Mouse (Mus musculus): ENCODE results near the gene Cldn6. TPM values are rescaled to one million over a fixed set of nuclear protein-coding genes. Genes with fewer than 3 reads are reported as not detected.
A peak's percentile ranks its signal among the peaks of the same experiment; 100 is the strongest.

The Cldn6 gene
- total RNA-seq, 2 experiments from 2014 or later: not detected

- DNase-seq: no peak
Observed at GRCm38 (mm10) chr17:23722376-23723125, 43.5 kb downstream of the Cldn6 start, which contains the start of gene 1520401A03Rik. 1520401A03Rik (minus strand) TSS chr17:23722783.

DNA sequence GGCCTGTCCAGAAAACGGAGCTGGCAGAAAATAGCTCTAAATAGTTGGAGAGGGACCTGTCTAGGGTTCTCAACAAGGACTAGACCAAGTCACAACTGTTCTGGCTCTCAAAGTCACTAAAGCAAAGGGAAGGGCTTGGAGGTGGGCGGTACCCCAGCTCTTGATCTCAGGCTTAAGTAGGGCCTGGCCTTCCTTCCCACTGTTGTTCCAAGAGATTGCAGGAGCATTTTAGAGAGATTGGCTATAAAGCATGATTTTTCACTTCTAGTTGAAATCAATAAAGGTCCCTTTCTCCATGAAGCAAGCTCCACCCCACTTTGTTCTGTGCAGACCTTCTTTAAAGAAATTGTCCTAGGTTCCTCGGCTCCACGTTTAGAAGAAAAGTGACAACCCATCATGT is 46.4 kb downstream of the Cldn6 start:
- no peak for DNase-seq

DNA sequence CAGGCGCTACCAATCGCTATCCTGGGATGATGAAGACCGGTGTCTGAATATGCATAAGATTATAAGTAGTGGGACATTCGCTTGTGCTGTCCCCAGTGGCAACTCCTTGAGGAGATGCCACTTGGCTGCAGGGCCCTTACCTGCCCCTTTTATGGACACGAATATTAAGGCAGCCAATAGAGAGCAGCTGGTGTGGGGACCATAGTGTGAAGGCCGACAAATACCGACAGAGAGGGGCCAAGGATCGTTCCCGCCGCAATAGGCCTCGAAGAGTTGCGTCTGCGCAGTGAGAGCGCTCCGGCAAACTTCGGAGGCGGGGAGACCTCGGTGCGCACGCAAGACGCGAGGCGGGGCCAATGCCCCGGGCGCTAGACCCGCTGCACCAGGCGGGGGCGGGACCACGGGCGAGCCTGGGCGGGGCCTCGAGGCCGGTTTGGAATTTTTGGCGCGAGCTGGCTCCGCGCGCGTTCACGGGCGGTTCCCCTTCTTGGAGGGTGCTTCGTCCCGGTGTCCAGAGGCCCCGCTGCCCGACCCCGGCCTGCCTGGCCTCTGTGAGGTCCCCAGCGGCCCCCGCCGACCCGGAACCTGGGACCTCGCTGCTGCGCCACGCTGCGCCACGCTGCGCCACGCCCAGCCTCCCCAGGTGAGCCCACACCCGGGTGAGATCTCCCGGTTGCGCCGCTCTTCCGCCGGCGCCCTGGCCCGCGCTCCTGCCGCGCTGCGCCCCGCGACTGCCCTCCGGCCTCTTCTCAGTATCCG is 47.1 kb downstream of the Cldn6 start, which contains the start of gene Pkmyt1:
Pkmyt1 (plus strand) TSS at position 338 of the 759 bp plus-strand sequence.
- peak; percentile 92 to 93 for DNase-seq

GRCm38 (mm10) chr17:23726758-23727142 is 47.7 kb downstream of the Cldn6 start:
- no peak for DNase-seq

GRCm38 (mm10) chr17:23730441-23730840 is 51.4 kb downstream of the Cldn6 start:
- no peak for DNase-seq

Other genes with a start within 250 kb of the Cldn6 start
- gene Vmn2r117, start 199.6 kb upstream of the Cldn6 start, total RNA-seq (2021): not detected
- gene Zfp213, start 115.0 kb upstream of the Cldn6 start, total RNA-seq (2021): 1 to 10 TPM; 5.6 to 7.4 TPM
- gene Zfp13, start 79.8 kb upstream of the Cldn6 start, total RNA-seq (2021): 10 to 100 TPM; 25.0 to 32.3 TPM
- not detected for gene Zscan10, start 78.4 kb upstream of the Cldn6 start, total RNA-seq (2021)
- under 1 TPM; 0.10 to 0.30 TPM for gene Mmp25, start 34.0 kb upstream of the Cldn6 start, total RNA-seq (2021)
- gene Bicdl2, start 18.7 kb upstream of the Cldn6 start, total RNA-seq (2021): not detected
- gene Hcfc1r1, start 5.7 kb upstream of the Cldn6 start, total RNA-seq (2021): 100 to 1,000 TPM; 122 to 124 TPM
- gene Thoc6, start 5.4 kb upstream of the Cldn6 start, total RNA-seq (2021): 1 to 10 TPM; 7.2 to 9.7 TPM
- gene Tnfrsf12a, start 1.8 kb upstream of the Cldn6 start, total RNA-seq (2021): 1 to 10 TPM; 4.8 to 6.3 TPM
- gene Cldn9, start 4.8 kb downstream of the Cldn6 start, total RNA-seq (2021): under 1 TPM; 0.22 to 0.35 TPM
- not detected for gene 1520401A03Rik, start 43.5 kb downstream of the Cldn6 start, total RNA-seq (2021)
- 1 to 10 TPM; 1.7 to 3.0 TPM for gene Pkmyt1, start 47.1 kb downstream of the Cldn6 start, total RNA-seq (2021)
- 10 to 100 TPM; 50.8 to 55.4 TPM for gene Paqr4, start 61.6 kb downstream of the Cldn6 start, total RNA-seq (2021)
- under 1 TPM; 0.35 to 0.42 TPM for gene Kremen2, start 66.6 kb downstream of the Cldn6 start, total RNA-seq (2021)
- 100 to 1,000 TPM; 297 to 300 TPM for gene Flywch1, start 92.4 kb downstream of the Cldn6 start, total RNA-seq (2021)
- gene Flywch2, start 106.8 kb downstream of the Cldn6 start, total RNA-seq (2021): 10 to 100 TPM in 1 of 2 experiments, 1 to 10 TPM in 1; 9.9 to 11.7 TPM
- 100 to 1,000 TPM; 563 to 606 TPM for gene Srrm2, start 111.3 kb downstream of the Cldn6 start, total RNA-seq (2021)
- gene Elob, start 149.9 kb downstream of the Cldn6 start, total RNA-seq (2021): 100 to 1,000 TPM; 356 to 383 TPM
- gene Prss33, start 156.8 kb downstream of the Cldn6 start, total RNA-seq (2021): not detected
- not detected for gene Prss32, start 164.6 kb downstream of the Cldn6 start, total RNA-seq (2021)
- gene Prss41, start 164.9 kb downstream of the Cldn6 start, total RNA-seq (2021): 1 to 10 TPM; 2.0 to 2.1 TPM
- gene Prss21, start 188.8 kb downstream of the Cldn6 start, total RNA-seq (2021): not detected
- not detected for gene Dcpp1, start 201.6 kb downstream of the Cldn6 start, total RNA-seq (2021)
- not detected for gene Dcpp2, start 201.6 kb downstream of the Cldn6 start, total RNA-seq (2021)
- gene Dcpp3, start 238.2 kb downstream of the Cldn6 start, total RNA-seq (2021): not detected